Mouse (Mus musculus): Measurements from ENCODE around the gene Ky. TPM values are rescaled to one million over a fixed set of nuclear protein-coding genes. Genes with fewer than 3 reads are reported as not detected.

The Ky gene
- polyA plus RNA-seq, 2 experiments: not detected

- Histone ChIP-seq H3K4me1 (replicated peaks; ENCODE audit: control insufficient read depth in 2 of 2, insufficient read depth in 2 of 2, low read length in 1 of 2) (no peaks in the 10 kb centered on the region), H3K4me3 (ENCODE audit: insufficient read depth in 1 of 2, low read depth in 2 of 2, low read length in 2 of 2) (no peak overlapping the region), H3K27me3 (ENCODE audit: control insufficient read depth, insufficient read depth, low read length) (no peaks in the 10 kb centered on the region), H3K36me3 (replicated peaks; ENCODE audit: control insufficient read depth, insufficient read depth, low read depth) (no peaks in the 10 kb centered on the region), H3K9me3 (ENCODE audit: control insufficient read depth, low read length) (no peaks in the 10 kb centered on the region), H3K27ac (no peak overlapping the region), H3K4me2 (ENCODE audit: low read depth) (no peak overlapping the region), H3K9ac (replicated peaks) (no peak overlapping the region)
- WGBS (ENCODE audit: insufficient replicate concordance): 62% methylated on average over 3 of the region's 3 CpGs
- DNase-seq (ENCODE audit: low read depth in 3 of 3, low spot score in 3 of 3) (no peak), ATAC-seq (ENCODE audit: insufficient read depth) (no peak)
- TF ChIP-seq CTCF (IDR thresholded peaks at IDR 0.05; ENCODE audit: low read depth) (no peak; the same call in 1 of the 2 replicates), EP300 (IDR thresholded peaks at IDR 0.05; ENCODE audit: low read depth) (no peak)
Measured at GRCm38 (mm10) chr9:102558463-102558862, 52.9 kb downstream of the Ky start.

- Histone ChIP-seq H3K27me3 (ENCODE audit: control insufficient read depth, insufficient read depth, low read length) (no peaks in the 10 kb centered on the region), H3K27ac (no peak overlapping the region), H3K9ac (replicated peaks) (no peak overlapping the region), H3K36me3 (replicated peaks; ENCODE audit: control insufficient read depth, insufficient read depth, low read depth) (no peaks in the 10 kb centered on the region), H3K9me3 (ENCODE audit: control insufficient read depth, low read length) (no peaks in the 10 kb centered on the region), H3K4me2 (ENCODE audit: low read depth) (no peak overlapping the region), H3K4me1 (replicated peaks; ENCODE audit: control insufficient read depth in 2 of 2, insufficient read depth in 2 of 2, low read length in 1 of 2) (no peaks in the 10 kb centered on the region), H3K4me3 (ENCODE audit: insufficient read depth in 1 of 2, low read depth in 2 of 2, low read length in 2 of 2) (no peak overlapping the region)
- WGBS (ENCODE audit: insufficient replicate concordance): 61% methylated on average over 5 of the region's 5 CpGs
- DNase-seq (ENCODE audit: low read depth in 3 of 3, low spot score in 3 of 3) (no peak), ATAC-seq (ENCODE audit: insufficient read depth) (no peak)
- TF ChIP-seq EP300 (IDR thresholded peaks at IDR 0.05; ENCODE audit: low read depth) (no peak), CTCF (IDR thresholded peaks at IDR 0.05; ENCODE audit: low read depth) (no peak)
Measured at GRCm38 (mm10) chr9:102572888-102573287, 67.3 kb downstream of the Ky start.

- H3K4me2 ChIP-seq (ENCODE audit: low read depth): no peak overlapping the region
- WGBS (ENCODE audit: insufficient replicate concordance): 18% methylated on average over 5 of the region's 5 CpGs
- H3K27me3 ChIP-seq (ENCODE audit: control insufficient read depth, insufficient read depth, low read length): no peaks in the 10 kb centered on the region
- H3K4me3 ChIP-seq (ENCODE audit: insufficient read depth in 1 of 2, low read depth in 2 of 2, low read length in 2 of 2): no peak overlapping the region
- ATAC-seq (ENCODE audit: insufficient read depth): no peak
- H3K36me3 ChIP-seq (replicated peaks; ENCODE audit: control insufficient read depth, insufficient read depth, low read depth): no peaks in the 10 kb centered on the region
- TF ChIP-seq CTCF (IDR thresholded peaks at IDR 0.05; ENCODE audit: low read depth) (no peak), EP300 (IDR thresholded peaks at IDR 0.05; ENCODE audit: low read depth) (no peak)
- H3K27ac ChIP-seq: no peak overlapping the region
- H3K9ac ChIP-seq (replicated peaks): no peak overlapping the region
- no peaks in the 10 kb centered on the region for H3K4me1 ChIP-seq (replicated peaks; ENCODE audit: control insufficient read depth in 2 of 2, insufficient read depth in 2 of 2, low read length in 1 of 2)
- no peak for DNase-seq (ENCODE audit: low read depth in 3 of 3, low spot score in 3 of 3)
- no peaks in the 10 kb centered on the region for H3K9me3 ChIP-seq (ENCODE audit: control insufficient read depth, low read length)
Measured at GRCm38 (mm10) chr9:102577480-102577879, 71.9 kb downstream of the Ky start.

- no peaks in the 10 kb centered on the region for H3K27me3 ChIP-seq (ENCODE audit: control insufficient read depth, insufficient read depth, low read length)
- 62% methylated on average over 12 of the region's 12 CpGs for WGBS (ENCODE audit: insufficient replicate concordance)
- H3K4me2 ChIP-seq (ENCODE audit: low read depth): no peak overlapping the region
- no peak overlapping the region for H3K9ac ChIP-seq (replicated peaks)
- DNase-seq (ENCODE audit: low read depth in 3 of 3, low spot score in 3 of 3) (no peak), ATAC-seq (ENCODE audit: insufficient read depth) (no peak)
- H3K9me3 ChIP-seq (ENCODE audit: control insufficient read depth, low read length): no peaks in the 10 kb centered on the region
- H3K4me3 ChIP-seq (ENCODE audit: insufficient read depth in 1 of 2, low read depth in 2 of 2, low read length in 2 of 2): no peak overlapping the region
- no peaks in the 10 kb centered on the region for H3K36me3 ChIP-seq (replicated peaks; ENCODE audit: control insufficient read depth, insufficient read depth, low read depth)
- H3K27ac ChIP-seq: no peak overlapping the region
- no peaks in the 10 kb centered on the region for H3K4me1 ChIP-seq (replicated peaks; ENCODE audit: control insufficient read depth in 2 of 2, insufficient read depth in 2 of 2, low read length in 1 of 2)
- TF ChIP-seq CTCF (IDR thresholded peaks at IDR 0.05; ENCODE audit: low read depth): no peak
- no peak for TF ChIP-seq EP300 (IDR thresholded peaks at IDR 0.05; ENCODE audit: low read depth)
Measured at GRCm38 (mm10) chr9:102581921-102582469, 76.4 kb downstream of the Ky start.

GRCm38 (mm10) chr9:102587347-102587746 lies 81.8 kb downstream of the Ky start:
- no peaks in the 10 kb centered on the region for H3K9me3 ChIP-seq (ENCODE audit: control insufficient read depth, low read length)
- no peak overlapping the region for H3K9ac ChIP-seq (replicated peaks)
- no peaks in the 10 kb centered on the region for H3K27me3 ChIP-seq (ENCODE audit: control insufficient read depth, insufficient read depth, low read length)
- no peak overlapping the region for H3K4me2 ChIP-seq (ENCODE audit: low read depth)
- H3K36me3 ChIP-seq (replicated peaks; ENCODE audit: control insufficient read depth, insufficient read depth, low read depth): no peaks in the 10 kb centered on the region
- TF ChIP-seq EP300 (IDR thresholded peaks at IDR 0.05; ENCODE audit: low read depth) (no peak), CTCF (IDR thresholded peaks at IDR 0.05; ENCODE audit: low read depth) (no peak)
- no peak overlapping the region for H3K4me3 ChIP-seq (ENCODE audit: insufficient read depth in 1 of 2, low read depth in 2 of 2, low read length in 2 of 2)
- H3K4me1 ChIP-seq (replicated peaks; ENCODE audit: control insufficient read depth in 2 of 2, insufficient read depth in 2 of 2, low read length in 1 of 2): no peaks in the 10 kb centered on the region
- no peak overlapping the region for H3K27ac ChIP-seq
- DNase-seq (ENCODE audit: low read depth in 3 of 3, low spot score in 3 of 3) (no peak), ATAC-seq (ENCODE audit: insufficient read depth) (no peak)
- 83% methylated on average over 5 of the region's 5 CpGs for WGBS (ENCODE audit: insufficient replicate concordance)

All from liver, embryonic 14.5 days (tissue).